Mouse (Mus musculus) liver, embryonic 12.5 days (tissue): ENCODE measurements around the gene Mylk. TPM values are rescaled to one million over a fixed set of nuclear protein-coding genes. Genes with fewer than 3 reads are reported as not detected.

Source experiments
- ATAC-seq: fragments of 200-750 bp; cut with Nextera tagmentation; 2 replicates; pipeline ENCODE4 v1.8.0; 2017; ENCODE audit warnings: moderate number of reproducible peaks, mild to moderate bottlenecking, moderate library complexity
- H3K27ac ChIP-seq: fragments of 300-500 bp; sonication (generic); 2 replicates; pipeline ENCODE4 v1.5.1; 2016; ENCODE audit warnings: mild to moderate bottlenecking
- H3K27me3 ChIP-seq: fragments of 300-500 bp; sonication (generic); replicated peaks from 2 replicates; pipeline ENCODE4 v1.6.1; 2016; ENCODE audit warnings: mild to moderate bottlenecking, moderate library complexity
- H3K36me3 ChIP-seq: fragments of 300-500 bp; sonication (generic); 2 replicates; pipeline ENCODE4 v1.6.1; 2016; ENCODE audit warnings: mild to moderate bottlenecking, moderate library complexity
- H3K4me1 ChIP-seq: fragments of 300-500 bp; sonication (generic); 2 replicates; pipeline ENCODE4 v1.6.1; 2016
- H3K4me2 ChIP-seq: fragments of 300-500 bp; sonication (generic); 2 replicates; pipeline ENCODE4 v1.6.1; 2016; ENCODE audit warnings: mild to moderate bottlenecking, moderate library complexity
- H3K4me3 ChIP-seq: fragments of 300-500 bp; sonication (generic); 2 replicates; pipeline ENCODE4 v1.5.1; 2016; ENCODE audit warnings: mild to moderate bottlenecking, moderate library complexity
- H3K9ac ChIP-seq: fragments of 300-500 bp; sonication (generic); 2 replicates; pipeline ENCODE4 v1.6.1; 2016; ENCODE audit warnings: mild to moderate bottlenecking, moderate library complexity
- H3K9me3 ChIP-seq: fragments of 300-500 bp; sonication (generic); replicated peaks from 2 replicates; pipeline ENCODE4 v1.6.1; 2016; ENCODE audit warnings: mild to moderate bottlenecking, moderate library complexity
- WGBS: fragments of 180-500 bp; shearing (Covaris S2); methylation state at CpG from one replicate; pipeline ENCODE4 v1.1.7; 2016; ENCODE audit not compliant: insufficient replicate concordance; 5-methylcytosine and 5-hydroxymethylcytosine counted together
- polyA plus RNA-seq: library from polyadenylated mRNA; unstranded; fragments of >200 nt; fragmentation: Nextera tagmentation; extraction: Ambion mirVana; gene quantifications from 2 replicates; pipeline ENCODE4 v1.2.1, GENCODE M21; 2016

Gene Mylk
- polyA plus RNA-seq, 1 experiment from 2014 or later, result 5.9 TPM

GRCm38 (mm10) chr16:34857631-34858030, 112.6 kb downstream of the Mylk start:
- no peaks in the 10 kb centered on the region for H3K36me3 ChIP-seq
- 55% methylated on average over 5 of the region's 5 CpGs for WGBS
- no peaks in the 10 kb centered on the region for H3K27me3 ChIP-seq
- H3K27ac ChIP-seq, result no peak overlapping the region
- H3K4me3 ChIP-seq, result no peak overlapping the region
- no peaks in the 10 kb centered on the region for H3K9me3 ChIP-seq
- no peak overlapping the region for H3K4me2 ChIP-seq
- no peaks in the 10 kb centered on the region for H3K4me1 ChIP-seq
- H3K9ac ChIP-seq, result no peak overlapping the region
- ATAC-seq, result no peak

DNA sequence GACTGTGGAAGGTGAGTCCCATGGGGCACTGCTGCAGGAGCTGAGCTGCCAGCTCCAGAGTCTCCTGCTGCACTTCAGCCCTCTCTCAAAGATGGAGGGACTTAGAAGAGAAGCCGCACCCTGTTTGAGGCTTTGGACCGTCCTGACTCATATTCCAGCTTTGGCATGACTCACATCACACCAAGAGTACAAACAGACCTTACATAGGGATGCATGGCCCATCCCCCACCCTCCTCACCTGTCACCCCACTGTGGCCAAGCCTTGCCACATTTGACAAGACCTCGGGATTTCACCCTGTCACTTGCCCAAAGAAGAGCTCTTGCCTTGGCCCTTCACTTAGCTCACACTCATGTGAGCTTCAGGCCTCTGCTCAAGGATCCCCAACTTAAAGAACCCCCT, 115.8 kb downstream of the Mylk start:
- Histone ChIP-seq H3K4me1 (no peaks in the 10 kb centered on the region), H3K27me3 (no peaks in the 10 kb centered on the region), H3K4me3 (no peak overlapping the region), H3K36me3 (no peaks in the 10 kb centered on the region), H3K27ac (no peak overlapping the region), H3K9ac (no peak overlapping the region), H3K4me2 (no peak overlapping the region), H3K9me3 (no peaks in the 10 kb centered on the region)
- 60% methylated on average over 3 of the region's 3 CpGs for WGBS
- ATAC-seq, result no peak

- H3K9me3 ChIP-seq, result no peaks in the 10 kb centered on the region
- no peaks in the 10 kb centered on the region for H3K27me3 ChIP-seq
- no peaks in the 10 kb centered on the region for H3K4me1 ChIP-seq
- no peak overlapping the region for H3K27ac ChIP-seq
- H3K4me2 ChIP-seq, result no peak overlapping the region
- H3K9ac ChIP-seq, result no peak overlapping the region
- no peaks in the 10 kb centered on the region for H3K36me3 ChIP-seq
- 61% methylated on average over 10 of the region's 10 CpGs for WGBS
- ATAC-seq, result no peak
- H3K4me3 ChIP-seq, result no peak overlapping the region
Observed at GRCm38 (mm10) chr16:34861744-34862365, 116.8 kb downstream of the Mylk start.

DNA sequence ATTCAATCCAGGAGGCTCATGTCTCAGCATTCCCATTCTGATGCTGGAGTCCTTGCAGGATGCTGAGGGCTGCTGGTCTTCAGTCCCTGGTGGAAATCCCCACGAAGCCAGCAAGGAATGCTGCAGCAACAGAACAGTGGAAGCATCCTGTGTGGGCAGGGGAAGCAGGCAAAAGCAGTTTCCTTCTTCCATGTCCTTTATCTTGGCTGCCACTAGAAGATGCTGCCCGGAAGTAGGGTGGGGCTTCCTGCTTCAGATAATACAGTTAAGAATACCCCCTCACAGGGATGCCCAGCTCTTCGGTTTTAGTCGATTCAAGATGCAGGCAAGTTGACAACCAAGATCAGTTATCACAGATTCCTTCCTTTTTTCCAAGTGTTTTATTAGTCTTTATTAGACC, 120.4 kb downstream of the Mylk start:
- no peak overlapping the region for H3K4me3 ChIP-seq
- no peaks in the 10 kb centered on the region for H3K27me3 ChIP-seq
- no peak for ATAC-seq
- H3K9me3 ChIP-seq, result no peaks in the 10 kb centered on the region
- H3K36me3 ChIP-seq, result no peaks in the 10 kb centered on the region
- no peak overlapping the region for H3K9ac ChIP-seq
- H3K4me2 ChIP-seq, result no peak overlapping the region
- no peak overlapping the region for H3K27ac ChIP-seq
- H3K4me1 ChIP-seq, result no peaks in the 10 kb centered on the region
- WGBS, result 24% methylated on average over 4 of the region's 4 CpGs

- Histone ChIP-seq H3K36me3 (no peaks in the 10 kb centered on the region), H3K9ac (no peak overlapping the region), H3K4me3 (no peak overlapping the region), H3K27me3 (no peaks in the 10 kb centered on the region), H3K9me3 (no peaks in the 10 kb centered on the region), H3K27ac (no peak overlapping the region), H3K4me2 (no peak overlapping the region), H3K4me1 (no peaks in the 10 kb centered on the region)
- WGBS, result 79% methylated on average over 2 of the region's 2 CpGs
- ATAC-seq, result no peak
Observed at GRCm38 (mm10) chr16:34867217-34867616, 122.2 kb downstream of the Mylk start.

- Histone ChIP-seq H3K4me3 (no peak overlapping the region), H3K4me1 (peaks cover 4% of the 10 kb centered on the region; the same call in 1 of the 2 replicates), H3K4me2 (no peak overlapping the region), H3K9ac (no peak overlapping the region), H3K36me3 (no peaks in the 10 kb centered on the region), H3K27ac (no peak overlapping the region), H3K27me3 (no peaks in the 10 kb centered on the region), H3K9me3 (no peaks in the 10 kb centered on the region)
- ATAC-seq, result no peak
- WGBS, result 71% methylated on average over 18 of the region's 18 CpGs
Observed at GRCm38 (mm10) chr16:34880031-34880778, 135.2 kb downstream of the Mylk start.

DNA sequence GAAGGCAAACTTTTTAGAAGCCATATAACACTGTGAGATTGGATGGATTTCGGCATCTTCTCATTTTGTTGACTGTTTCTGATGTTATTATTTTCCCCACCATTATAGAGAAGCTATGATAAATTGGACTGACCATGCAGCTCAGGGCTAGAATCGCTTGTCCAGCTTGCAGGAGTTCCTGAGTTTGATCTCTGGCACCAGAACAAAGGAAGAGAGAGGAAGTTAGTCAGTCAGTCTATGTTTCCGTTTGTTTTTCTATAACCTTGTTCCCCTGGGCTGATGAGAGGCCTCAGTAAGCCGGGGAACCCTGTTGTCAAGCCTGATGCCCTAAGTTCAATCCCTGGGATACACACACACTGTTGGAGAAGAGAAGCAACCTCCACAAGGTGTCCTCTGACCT, 135.8 kb downstream of the Mylk start:
- H3K4me1 ChIP-seq, result peaks cover 4% of the 10 kb centered on the region; the same call in 1 of the 2 replicates
- H3K36me3 ChIP-seq, result no peaks in the 10 kb centered on the region
- WGBS, result 34% methylated on average over 4 of the region's 4 CpGs
- no peak overlapping the region for H3K4me2 ChIP-seq
- no peaks in the 10 kb centered on the region for H3K9me3 ChIP-seq
- no peak for ATAC-seq
- no peak overlapping the region for H3K27ac ChIP-seq
- H3K9ac ChIP-seq, result no peak overlapping the region
- H3K4me3 ChIP-seq, result no peak overlapping the region
- H3K27me3 ChIP-seq, result no peaks in the 10 kb centered on the region

GRCm38 (mm10) chr16:34887037-34887436, 142.0 kb downstream of the Mylk start:
- WGBS, result 71% methylated on average over 1 of the region's 1 CpGs
- no peak for ATAC-seq
- no peak overlapping the region for H3K27ac ChIP-seq

GRCm38 (mm10) chr16:34894016-34894415, 149.0 kb downstream of the Mylk start:
- Histone ChIP-seq H3K4me3 (no peak overlapping the region), H3K4me1 (no peaks in the 10 kb centered on the region), H3K9me3 (no peaks in the 10 kb centered on the region), H3K36me3 (no peaks in the 10 kb centered on the region), H3K4me2 (no peak overlapping the region), H3K27ac (no peak overlapping the region), H3K27me3 (no peaks in the 10 kb centered on the region), H3K9ac (no peak overlapping the region)
- 72% methylated on average over 3 of the region's 3 CpGs for WGBS
- ATAC-seq, result no peak

More at GRCm38 (mm10) chr16:34887037-34887436, 142.0 kb downstream of the Mylk start:
- Histone ChIP-seq H3K9ac (no peak overlapping the region), H3K4me3 (no peak overlapping the region), H3K27me3 (no peaks in the 10 kb centered on the region), H3K9me3 (no peaks in the 10 kb centered on the region), H3K4me2 (no peak overlapping the region), H3K36me3 (no peaks in the 10 kb centered on the region), H3K4me1 (no peaks in the 10 kb centered on the region)

DNA sequence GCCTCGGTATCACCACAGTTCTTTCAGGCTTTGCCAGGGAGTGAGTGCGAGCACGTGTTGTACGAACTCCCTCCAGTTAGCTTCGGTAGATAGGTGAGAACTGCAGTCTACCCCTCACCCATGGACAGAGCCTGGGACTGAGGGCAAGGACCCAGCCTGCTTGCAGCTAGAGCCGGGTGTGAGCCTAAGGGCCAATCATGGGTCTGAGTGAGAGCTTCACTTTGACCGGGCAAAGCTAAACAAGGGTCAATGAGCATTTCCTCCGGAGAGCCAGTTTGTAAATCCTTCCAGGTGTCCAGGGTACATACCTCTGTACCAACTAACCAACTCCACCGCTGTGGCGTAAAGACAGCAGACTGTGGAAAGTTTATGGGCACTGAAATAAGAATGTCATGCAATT, 150.9 kb downstream of the Mylk start:
- Histone ChIP-seq H3K4me2 (no peak overlapping the region), H3K9me3 (no peaks in the 10 kb centered on the region), H3K36me3 (no peaks in the 10 kb centered on the region), H3K27ac (no peak overlapping the region), H3K27me3 (no peaks in the 10 kb centered on the region), H3K9ac (no peak overlapping the region), H3K4me3 (no peak overlapping the region), H3K4me1 (no peaks in the 10 kb centered on the region)
- ATAC-seq, result no peak
- WGBS, result 81% methylated on average over 10 of the region's 10 CpGs

DNA sequence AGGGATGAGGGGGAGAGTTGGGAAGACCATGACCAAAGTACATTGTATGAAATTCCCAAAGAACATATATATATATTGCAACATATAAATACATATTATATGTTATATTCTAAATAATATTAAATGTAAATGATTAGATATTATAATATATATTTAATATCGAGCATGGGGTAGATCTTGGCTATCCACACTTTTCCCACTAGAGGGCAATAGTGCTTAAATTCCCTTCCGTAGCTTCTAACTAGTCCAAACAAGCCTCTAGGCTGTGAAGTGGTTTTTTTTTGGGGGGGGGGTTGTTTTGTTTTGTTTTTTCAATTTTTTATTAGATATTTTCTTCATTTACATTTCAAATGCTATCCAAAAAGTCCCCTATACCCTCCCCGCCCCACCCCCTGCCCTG, 152.0 kb downstream of the Mylk start:
- Histone ChIP-seq H3K27ac (no peak overlapping the region), H3K9ac (no peak overlapping the region), H3K36me3 (no peaks in the 10 kb centered on the region), H3K27me3 (no peaks in the 10 kb centered on the region), H3K9me3 (no peaks in the 10 kb centered on the region), H3K4me1 (no peaks in the 10 kb centered on the region), H3K4me3 (no peak overlapping the region), H3K4me2 (no peak overlapping the region)
- WGBS, result 42% methylated on average over 3 of the region's 3 CpGs
- no peak for ATAC-seq

DNA sequence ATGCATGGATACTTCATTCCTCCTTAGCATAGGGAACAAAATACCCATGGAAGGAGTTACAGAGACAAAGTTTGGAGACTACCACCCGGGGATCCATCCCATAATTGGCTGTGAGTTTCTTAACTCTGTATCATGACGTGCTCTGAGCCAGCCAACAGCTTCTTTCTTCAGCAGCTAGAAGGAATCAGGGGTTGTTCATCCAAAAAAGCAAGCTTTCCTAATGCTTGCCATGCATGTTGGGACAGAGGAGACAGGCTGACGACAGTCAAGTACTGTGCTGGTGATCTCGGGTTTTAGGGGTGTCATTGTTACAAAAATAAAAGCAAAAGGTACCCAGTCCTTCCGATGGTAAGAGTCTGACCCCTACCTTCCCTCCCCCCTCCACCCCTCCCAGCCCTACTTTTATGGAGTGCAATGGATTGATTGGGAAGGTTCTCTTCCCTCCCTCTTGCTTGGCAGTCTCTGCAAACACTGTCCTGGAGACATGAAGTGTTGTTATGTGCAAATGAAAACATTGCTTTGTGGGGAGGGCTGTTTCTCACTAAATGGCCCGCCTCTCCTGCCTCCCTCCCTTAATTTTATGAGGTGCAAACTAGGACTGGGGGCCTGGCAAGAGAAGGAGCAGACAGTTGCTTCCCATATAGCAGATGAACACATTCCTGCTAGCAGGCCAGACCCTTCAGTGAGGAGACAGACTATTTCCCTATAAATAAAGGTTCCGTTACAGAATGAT, 153.2 kb downstream of the Mylk start:
- 67% methylated on average over 7 of the region's 7 CpGs for WGBS
- no peaks in the 10 kb centered on the region for H3K9me3 ChIP-seq

More for the DNA sequence above, 153.2 kb downstream of the Mylk start:
- no peaks in the 10 kb centered on the region for H3K4me1 ChIP-seq
- H3K4me3 ChIP-seq, result no peak overlapping the region
- no peak overlapping the region for H3K4me2 ChIP-seq
- H3K36me3 ChIP-seq, result no peaks in the 10 kb centered on the region
- no peak overlapping the region for H3K27ac ChIP-seq
- no peak for ATAC-seq
- H3K9ac ChIP-seq, result no peak overlapping the region
- no peaks in the 10 kb centered on the region for H3K27me3 ChIP-seq
